Mouse (Mus musculus): ENCODE data around the gene Fpgs. TPM values are rescaled to one million over a fixed set of nuclear protein-coding genes. Genes with fewer than 3 reads are reported as not detected.

Fpgs gene
- total RNA-seq, 1 experiment from 2014 or later: 12.5 TPM

DNA sequence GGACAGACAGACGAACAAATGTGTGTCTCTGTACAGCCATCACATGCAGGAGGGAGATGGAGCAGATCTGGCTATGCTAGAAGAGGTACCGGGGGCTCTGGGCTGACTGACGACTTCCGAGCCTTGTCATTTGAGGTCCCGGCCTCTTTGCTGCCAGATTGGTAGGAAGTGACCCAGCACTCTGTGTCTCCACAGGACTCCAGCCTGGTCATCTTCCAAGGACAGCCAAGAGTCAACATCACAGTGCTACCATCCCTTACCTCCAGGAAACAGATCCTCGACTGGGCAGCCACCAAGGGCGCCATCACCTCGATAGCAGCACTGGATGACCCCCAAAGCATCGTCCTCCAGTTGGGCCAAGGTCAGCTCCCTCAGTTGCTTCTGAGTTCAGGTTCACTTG is 32.8 kb downstream of the Fpgs start:
- DNase-seq: no peak

DNA sequence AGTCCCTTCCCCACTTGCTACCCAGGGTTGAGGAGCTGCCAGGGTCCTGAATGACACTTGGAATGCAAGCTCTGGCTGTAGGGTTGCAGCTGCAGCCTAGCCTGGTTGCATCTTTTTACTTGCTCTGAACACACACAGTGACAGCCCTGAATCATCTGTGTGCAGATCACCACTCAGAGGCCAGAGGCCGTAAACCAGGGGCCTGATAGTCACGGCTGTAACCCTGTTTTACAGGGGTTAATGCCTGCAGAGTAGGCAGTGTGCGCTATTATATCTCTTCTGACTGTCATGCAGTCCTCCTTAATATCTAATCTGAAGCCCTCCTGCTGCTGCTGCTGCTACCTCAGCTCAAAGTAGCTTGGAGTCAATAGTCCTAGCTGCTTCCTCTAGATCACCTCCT is 34.1 kb downstream of the Fpgs start:
- no peak for DNase-seq

DNA sequence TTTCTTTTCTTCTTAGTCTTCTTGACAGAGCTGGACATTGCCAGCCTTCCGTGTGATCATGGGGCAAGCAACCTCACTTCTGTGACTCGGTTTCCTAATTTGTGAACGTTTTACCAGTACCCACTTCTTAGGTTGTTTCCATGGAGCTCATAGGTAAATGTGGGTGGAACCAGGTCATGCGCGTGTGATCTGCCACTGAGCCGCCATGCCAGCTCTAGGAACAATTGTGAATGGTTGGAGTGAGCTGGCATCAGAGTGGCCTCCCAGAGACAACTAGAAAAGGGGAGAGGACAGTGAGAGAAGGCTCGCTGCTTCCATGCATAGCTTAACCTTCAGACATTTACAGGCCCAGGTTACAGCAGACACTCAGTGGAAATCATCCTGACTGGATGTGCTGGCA is 35.8 kb downstream of the Fpgs start:
- DNase-seq: no peak

DNA sequence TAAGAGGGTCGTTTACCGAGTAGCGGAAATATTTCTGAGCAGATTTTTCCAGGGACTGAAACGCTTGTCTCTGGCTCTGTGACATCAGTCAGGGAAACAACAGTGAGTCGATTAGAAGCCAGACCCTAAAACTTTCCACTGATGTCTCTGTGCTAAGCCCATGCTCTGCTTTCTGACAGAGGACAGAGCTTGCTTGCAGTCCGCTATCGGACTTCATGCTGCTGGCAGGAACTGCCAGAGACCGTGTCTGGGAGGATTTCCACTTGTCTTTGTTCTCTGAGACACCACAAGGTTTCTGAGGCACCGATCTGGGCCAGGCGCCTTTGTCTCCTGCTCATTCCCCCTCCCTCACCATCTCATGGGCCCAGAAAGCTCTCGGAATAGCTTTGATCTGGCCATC is 36.2 kb downstream of the Fpgs start:
- no peak for DNase-seq

DNA sequence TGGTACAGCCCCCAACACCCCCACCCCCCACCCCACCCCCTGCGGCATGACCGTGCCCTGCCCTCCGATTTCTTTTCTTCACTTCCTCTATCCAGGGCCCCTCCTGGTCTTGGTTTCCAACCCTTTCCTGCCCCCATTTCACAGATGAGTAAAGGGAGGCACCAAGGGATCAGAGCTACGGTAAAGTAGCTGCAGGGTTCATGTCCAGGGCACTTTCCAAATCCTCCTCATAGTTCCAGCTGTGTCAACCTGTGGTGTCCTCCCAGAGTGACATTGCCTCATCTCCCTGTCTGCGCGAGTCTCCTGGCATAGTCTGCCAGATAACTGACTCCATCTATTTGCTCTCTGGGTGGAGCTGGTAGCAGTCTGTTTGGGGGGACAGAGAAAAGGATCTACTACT is 38.1 kb downstream of the Fpgs start:
- no peak for DNase-seq

DNA sequence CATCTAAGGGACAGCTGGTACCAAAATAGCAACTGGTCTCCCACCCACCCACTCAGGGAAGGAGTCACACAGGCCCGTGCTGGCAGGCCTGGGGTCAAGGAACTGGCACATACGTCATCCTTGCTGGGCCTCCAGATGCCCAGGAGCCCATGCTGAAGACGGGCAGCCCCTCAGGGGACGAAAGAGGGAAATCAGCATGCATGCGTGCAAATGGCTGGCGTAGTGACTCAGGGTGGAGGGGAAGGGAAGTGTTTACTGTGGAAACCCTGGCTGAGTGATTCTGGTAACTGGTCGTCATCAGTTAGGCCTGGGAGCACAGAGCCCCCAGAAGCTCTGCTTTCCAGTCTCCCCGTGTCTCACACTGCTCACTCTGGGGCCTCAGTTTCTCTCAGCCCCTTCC is 38.6 kb downstream of the Fpgs start:
- no peak for DNase-seq

DNA sequence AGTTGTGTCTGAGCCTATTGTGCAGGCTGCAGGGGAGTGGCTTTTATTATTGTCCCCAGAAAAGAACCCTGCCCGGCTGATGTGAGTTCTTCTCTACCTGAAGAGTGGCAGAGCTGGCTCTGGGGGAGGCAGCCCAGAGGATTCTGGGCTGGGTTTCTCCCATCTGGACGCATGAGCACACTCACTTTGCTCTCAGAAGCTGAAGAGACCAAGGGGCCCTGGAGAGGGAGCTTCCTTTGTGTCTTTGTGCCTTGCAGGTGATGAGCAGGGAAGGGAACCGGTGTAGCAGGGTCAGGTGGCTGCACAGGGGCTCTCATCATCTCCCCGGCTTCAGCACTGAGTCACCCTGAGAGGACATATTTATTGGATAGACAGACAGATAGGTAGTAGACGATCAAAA is 41.7 kb downstream of the Fpgs start:
- DNase-seq: no peak

DNA sequence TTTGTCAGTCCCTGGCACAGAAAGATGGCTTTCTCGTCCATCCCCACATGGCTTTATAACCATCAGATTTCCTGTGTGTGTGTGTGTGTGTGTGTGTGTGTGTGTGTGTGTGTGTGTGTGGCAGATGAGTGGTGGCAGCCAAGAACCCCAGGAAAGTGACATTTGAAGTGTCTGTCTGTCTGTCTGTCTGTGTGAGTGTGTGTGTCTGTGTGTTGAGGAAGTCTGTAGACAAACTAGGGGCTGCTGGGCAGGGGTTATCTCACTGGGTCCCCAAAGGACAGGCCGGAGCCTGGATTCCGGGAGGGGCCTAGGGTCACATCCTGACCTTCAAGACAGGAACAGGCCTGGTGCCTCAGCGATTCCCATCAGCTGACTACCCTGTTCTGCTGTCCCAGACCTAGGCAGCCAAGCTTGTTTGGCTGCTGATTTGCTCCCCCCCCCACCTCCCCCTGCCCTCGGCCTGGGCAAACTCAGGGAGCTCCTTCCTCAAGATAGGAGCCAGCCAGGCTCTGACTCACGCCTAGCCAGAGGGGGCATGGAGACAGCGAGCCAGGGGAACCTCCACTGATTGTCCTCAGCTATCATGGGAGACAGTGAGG is 42.3 kb downstream of the Fpgs start:
- DNase-seq: peak; percentile 40

DNA sequence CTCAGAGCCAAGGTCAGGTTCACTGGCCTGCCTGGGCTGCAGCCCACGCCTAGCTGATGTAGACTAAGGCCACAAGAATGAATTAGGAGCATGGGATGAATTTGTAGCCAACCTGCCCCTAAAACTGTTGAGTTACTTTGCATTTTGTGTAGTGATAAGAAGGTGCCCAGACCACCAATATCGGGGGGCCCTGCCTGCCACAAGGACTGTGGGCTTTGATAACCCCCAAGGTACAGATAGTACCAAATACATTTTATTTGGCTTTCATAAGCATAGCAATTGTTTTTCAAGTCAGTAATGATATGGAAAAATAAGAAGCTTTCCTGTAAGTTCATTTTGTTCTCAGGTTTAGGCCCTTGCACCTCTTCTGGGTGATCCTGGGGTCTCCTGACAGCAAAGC is 45.1 kb downstream of the Fpgs start:
- DNase-seq: no peak

DNA sequence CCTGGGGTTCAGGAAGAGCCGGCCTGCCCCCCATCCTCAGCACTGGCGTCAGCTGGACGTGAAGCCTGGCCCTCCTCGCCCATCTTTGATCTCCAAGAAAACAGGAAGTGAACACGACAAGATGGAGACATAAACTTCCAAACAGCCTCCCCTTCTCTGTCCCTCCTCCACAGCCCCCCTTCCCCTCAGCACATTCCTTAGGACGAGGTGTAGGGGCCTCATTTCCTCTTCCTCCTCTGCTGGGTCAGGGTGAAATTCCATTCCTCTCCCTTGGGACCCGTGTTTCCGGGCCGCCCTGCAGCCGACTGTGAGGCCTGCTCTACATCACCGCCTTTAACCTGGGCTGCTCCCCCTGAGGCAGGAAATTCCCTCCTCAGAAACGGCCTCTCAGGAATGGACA is 48.1 kb downstream of the Fpgs start:
- peak; percentile 47 for DNase-seq

DNA sequence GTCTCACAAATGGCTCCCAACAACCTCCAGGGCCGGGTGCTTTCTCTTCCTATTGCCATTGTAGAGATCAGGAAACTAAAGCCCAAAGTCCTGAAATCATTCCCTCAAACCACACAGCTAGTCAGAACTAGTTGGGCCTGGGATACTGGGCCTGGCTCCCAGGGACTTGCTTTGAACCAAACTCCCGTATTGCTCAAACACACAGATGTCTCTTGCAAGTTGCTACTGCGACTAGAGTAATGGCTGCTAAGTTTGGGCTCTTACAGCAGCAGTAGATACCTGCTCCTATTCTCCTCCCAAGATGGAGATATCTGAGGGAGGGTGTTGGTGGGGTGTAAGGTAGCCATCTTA is 48.6 kb downstream of the Fpgs start:
- DNase-seq: no peak

DNA sequence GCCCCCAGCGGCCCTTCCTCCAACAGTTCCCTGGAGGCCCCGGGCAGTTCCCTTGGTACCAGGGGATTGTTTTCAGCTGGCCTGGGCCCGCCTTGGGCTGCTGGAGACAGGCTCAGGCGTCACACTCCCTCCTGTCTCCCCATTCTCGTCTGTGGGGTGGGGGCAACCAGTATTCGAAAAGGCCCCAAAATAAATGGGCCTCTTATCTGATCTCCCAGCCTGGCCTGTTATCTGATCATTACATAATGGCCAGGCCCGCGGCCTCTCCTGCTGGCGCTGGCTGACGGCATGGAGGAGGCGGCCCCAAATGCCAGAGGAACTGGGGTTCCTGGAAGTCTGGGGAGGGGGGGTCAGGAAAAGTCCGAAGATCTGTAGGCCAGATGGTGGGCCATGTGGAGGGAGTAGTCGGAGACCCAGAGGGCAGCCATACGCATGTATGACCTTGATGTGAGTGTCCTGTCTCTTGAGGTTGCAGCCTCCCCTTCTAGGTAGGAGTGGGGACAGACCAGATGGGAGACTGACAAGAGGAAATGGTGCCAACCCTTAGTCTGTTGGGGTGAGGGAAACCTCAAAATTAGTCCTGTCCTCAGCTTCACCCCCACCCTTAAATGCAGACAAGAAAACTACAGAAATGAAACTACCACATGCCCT is 49.1 kb downstream of the Fpgs start:
- no peak for DNase-seq

DNA sequence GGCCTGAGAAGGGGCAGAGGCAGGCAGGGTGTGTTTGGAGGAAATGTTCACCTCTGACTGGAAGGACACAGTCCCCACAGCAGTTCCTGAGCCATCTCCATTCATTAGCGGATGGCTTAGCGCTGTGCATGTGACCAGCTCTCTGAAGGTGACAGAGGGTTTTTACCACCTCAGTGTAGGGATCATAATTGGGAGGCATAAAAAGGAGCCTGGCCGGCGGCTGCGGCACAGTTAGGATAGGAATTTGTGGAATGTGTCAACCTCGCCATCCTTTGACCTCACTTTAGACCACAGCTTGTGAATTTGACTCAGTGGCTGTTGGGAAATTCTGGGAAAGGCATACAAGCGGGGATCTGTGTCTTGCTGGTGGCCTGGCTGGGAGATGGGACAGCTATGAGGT is 50.2 kb downstream of the Fpgs start:
- DNase-seq: no peak

DNA sequence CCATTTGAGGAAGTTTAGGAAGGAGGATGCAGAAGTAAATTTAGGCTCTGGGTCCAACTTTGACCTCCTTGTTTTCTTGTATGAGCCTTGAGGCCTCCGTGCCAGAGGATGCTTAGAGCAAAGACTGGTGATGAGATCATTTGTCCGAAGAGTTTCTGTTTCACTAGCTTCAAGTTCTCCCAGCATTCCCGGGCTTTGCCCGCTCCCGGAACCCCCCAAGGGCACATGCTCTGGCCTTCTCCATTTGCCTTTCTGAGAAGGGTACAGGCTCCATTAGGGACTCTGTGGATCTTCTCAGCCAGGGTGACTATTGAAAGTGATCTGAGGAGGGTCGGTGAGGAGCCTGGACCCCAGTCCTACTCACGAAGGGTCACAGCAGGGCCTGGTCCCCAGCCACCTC is 56.6 kb downstream of the Fpgs start:
- no peak for DNase-seq

DNA sequence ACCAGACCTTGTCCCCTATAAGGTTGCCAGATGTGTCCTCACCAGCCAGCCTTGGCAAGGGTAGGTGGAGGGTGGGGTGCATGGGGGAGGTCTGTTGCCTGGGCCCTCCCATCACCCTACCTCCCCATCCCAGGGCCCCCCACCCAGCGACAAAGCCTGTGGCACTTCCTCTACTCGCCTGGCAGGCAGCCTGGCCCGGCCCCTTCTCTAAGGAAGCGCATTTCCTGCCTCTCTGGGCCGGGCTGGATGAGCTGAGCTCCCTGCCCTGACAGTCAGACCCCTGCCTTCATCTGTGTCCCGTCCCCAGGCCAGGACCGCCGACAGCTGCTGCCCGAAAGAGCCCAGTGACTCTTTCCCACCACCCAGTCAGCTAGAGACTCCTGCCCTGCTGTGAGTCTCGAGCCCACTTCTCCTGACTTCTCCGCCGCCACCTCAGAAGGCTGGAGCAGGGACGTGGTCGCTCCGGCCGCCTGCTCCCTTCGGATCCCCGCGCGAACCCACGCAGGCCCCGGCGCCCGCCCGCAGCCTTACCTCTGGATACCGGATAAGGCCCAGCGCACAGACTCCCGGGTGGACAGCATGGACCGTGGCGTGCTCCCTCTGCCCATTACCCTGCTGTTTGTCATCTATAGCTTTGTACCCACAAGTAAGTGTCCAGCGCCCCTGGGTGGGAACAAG is 57.4 kb downstream of the Fpgs start, which contains the start of gene Eng:
Gene Eng, plus strand, starts transcription at position 217 of the 678 bp plus-strand sequence.
- DNase-seq: peak; percentile 57

DNA sequence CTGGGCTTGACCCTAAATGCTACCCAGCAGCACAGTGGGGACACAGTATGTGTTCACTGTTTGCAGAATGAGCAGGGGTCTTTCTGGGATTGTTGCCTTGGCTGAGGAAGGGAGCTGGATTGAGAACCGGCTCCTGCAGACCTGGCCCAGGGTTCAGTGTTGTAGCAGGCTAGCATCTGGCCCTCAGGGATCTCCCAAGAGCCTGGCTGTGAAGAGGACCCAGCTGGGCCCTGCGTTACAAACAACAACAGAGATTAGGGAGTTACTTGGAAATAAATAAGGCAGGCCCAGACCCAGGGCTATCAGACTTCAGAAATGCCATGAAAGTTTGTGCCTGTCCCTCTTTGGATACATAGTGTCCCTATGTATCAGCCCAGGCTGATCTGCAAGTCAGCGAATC is 58.3 kb downstream of the Fpgs start:
- DNase-seq: no peak

DNA sequence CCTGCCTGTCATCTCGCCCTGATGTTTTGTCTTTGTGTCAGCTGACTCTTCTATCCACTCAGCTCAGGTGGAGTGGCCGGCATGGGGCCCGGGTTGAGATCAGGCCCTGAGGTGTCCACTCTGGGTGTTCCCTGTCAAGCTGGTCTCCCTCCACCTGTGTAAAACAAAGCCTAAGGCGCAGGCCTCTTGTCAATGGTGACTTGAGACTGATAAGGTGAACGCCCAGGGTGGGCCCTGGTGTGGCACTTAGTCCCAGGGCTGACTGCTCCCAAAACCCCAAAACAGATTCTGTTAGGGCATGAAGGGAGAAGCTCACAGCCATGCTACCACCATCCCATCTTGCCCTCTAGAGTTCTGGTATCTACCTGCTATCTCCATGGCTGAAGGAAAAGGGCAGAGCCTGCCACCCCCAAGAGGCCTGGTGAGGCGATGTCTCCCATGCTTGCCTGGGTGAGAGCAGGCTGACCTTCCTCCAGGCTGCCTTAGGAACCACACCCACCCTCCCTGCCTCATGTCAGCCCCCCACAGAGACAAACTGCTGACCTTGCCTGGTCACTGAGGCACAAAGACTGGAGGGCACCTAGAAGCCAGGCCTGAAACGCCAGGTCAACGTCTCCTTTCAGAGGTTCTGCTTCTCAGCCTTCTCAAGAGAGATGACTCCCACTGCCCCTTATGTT is 59.0 kb downstream of the Fpgs start:
- no peak for DNase-seq

DNA sequence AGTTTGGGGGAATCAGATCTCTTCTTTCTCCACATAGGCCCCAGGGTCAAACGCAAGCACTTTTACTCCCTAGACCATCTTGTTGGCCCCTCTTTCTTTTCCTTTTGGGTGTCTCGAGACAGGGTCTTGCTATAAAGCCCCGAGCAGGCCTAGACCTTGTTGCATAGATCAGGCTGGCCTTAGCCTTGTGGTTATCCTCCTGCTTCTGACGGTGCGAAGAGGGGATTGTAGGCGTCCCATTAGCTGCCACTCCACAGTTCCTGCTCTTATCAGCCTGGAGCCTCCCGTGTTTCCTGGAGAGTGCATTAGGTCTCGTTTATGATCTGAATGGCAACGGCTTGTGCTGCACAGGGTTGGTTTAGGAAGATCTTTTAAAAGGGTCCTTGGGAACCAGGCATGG is 59.9 kb downstream of the Fpgs start:
- DNase-seq: no peak

DNA sequence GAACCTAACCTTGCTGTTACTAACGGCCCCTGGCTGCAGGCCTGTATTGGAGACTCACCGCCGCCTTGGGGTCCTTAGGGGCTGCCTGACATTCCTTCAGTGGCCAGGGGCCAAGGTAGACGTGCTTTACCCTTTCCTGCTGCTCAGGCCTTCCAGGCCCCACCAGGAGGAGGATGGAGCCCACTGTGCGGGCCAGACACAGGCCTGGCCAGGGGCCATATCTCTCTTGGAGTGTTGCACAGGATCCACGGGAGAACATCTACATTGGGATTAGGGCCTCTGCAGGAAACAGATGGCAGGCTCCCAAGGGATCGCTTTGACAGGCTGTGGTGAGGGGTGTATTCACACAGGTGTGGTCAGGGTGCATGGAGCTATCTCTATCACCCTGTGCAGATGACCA is 61.1 kb downstream of the Fpgs start:
- no peak for DNase-seq

DNA sequence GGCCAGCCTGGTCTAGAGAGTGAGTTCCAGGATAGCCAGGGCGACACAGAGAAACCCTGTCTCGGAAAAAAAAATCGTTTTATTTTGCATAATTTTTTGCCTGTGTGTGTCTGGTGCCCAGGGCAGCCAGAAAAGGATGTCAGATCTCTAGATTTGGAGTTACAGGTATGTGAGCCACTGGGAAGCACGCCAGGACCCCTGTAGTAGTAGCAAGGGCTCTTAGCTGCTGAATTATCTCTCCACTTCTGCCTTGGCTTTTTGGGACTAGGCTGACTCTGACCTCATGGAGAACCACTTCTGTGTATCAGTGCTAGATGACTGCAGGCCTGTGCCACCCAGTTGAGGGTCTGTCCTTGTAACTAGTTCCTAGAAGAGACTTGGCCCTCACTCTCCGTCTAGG is 62.1 kb downstream of the Fpgs start:
- no peak for DNase-seq

DNA sequence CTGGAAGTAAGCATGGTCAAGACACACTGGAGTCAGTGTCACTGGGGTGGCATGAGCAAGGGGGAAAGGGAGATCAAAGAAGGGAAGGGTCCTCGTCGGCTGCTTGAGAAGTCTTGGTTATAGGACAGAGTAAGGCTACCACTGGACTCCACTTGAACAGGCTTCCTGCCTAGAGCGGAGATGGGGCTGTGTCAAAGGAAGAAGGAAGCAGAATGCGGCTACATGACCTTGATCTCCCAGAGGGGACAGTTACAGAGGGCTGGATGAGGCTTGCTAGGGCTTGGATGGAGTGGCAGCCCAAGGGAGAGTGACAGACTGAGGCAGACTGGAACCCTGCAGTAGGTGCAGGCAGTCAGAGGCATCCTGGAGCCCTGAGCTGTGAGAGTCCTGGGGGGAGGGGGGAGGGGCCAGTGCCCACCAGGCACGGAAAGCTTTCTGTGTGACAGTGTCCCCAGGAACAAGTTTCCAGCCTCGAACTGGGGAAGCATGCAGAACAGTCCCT is 63.3 kb downstream of the Fpgs start:
- DNase-seq: no peak

DNA sequence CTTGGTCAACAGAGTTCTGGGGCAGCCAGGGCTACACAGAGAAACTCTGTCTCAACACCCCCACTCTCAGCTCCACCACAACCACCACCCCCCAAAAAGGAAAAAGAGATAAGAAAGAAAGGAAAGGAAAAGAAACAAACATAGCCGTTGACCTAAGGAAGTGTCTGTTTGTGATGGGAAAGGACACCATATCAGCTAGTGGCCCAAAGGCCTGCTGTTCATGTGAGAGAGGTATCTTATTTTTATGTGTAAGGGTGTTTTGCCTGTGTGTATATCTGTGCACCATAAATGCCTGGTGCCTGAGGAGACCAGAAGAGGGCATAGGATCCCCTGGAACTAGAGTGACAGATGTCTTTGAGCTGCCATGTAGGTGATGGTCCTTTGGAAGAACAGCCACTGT is 64.3 kb downstream of the Fpgs start:
- DNase-seq: no peak

DNA sequence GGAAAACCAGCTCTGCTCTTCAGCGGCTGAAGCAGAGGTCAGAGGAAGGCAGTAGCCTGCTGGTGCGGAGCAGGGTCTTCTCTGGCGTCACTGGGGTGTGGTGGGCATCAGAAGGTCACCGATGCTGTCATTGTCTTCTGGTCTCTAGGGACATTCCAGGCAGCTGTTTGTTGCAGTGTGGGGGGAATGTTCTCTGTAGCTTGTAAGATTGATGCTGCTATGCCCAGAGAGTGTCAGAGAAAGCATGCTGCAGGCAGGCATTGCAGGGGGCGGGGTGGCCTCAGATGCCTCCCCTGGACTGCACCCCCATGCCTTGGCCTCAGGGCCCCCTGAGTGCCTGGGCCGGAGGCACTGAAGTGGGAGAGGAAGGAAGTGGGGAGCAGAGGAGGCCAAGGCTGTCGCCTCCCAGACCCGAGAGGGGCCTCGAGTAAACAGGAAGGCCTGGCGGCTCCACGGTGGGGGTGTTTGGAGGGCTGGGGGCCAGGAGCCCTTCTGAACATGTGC is 66.1 kb downstream of the Fpgs start:
- DNase-seq: peak; percentile 56

All from adrenal gland, postnatal 25 days (tissue).